Mouse (Mus musculus): Measurements from ENCODE around the gene Armc2. TPM values are rescaled to one million over a fixed set of nuclear protein-coding genes. Genes with fewer than 3 reads are reported as not detected.

Gene Armc2
- polyA plus RNA-seq, 1 experiment from 2014 or later, result 0.82 TPM

- 83% methylated on average over 5 of the region's 5 CpGs for WGBS (ENCODE audit: insufficient replicate concordance)
Measured at GRCm38 (mm10) chr10:41932943-41933342, 85.3 kb downstream of the Armc2 start.

GRCm38 (mm10) chr10:41931962-41932361 lies 86.3 kb downstream of the Armc2 start:
- no peaks in the 10 kb centered on the region for H3K27me3 ChIP-seq (ENCODE audit: control insufficient read depth, insufficient read depth, low read length)
- 83% methylated on average over 12 of the region's 12 CpGs for WGBS (ENCODE audit: insufficient replicate concordance)
- no peak overlapping the region for H3K9ac ChIP-seq (ENCODE audit: low read depth, low read length)
- no peaks in the 10 kb centered on the region for H3K36me3 ChIP-seq (ENCODE audit: control insufficient read depth, insufficient read depth, low read length)
- no peak overlapping the region for H3K4me3 ChIP-seq (ENCODE audit: low read depth, low read length)
- H3K4me2 ChIP-seq, result no peak overlapping the region
- H3K4me1 ChIP-seq (ENCODE audit: control insufficient read depth, insufficient read depth, low read length), result peaks cover 25% of the 10 kb centered on the region
- no peak overlapping the region for H3K27ac ChIP-seq (ENCODE audit: low read depth, low read length)
- ATAC-seq (replicated peaks; ENCODE audit: insufficient number of reproducible peaks, low FRiP score, low TSS enrichment), result no peak
- no peaks in the 10 kb centered on the region for H3K9me3 ChIP-seq (replicated peaks; ENCODE audit: control insufficient read depth, low read length)

More at GRCm38 (mm10) chr10:41932943-41933342, 85.3 kb downstream of the Armc2 start:
- Histone ChIP-seq H3K4me3 (ENCODE audit: low read depth, low read length) (no peak overlapping the region), H3K9me3 (replicated peaks; ENCODE audit: control insufficient read depth, low read length) (no peaks in the 10 kb centered on the region), H3K36me3 (ENCODE audit: control insufficient read depth, insufficient read depth, low read length) (no peaks in the 10 kb centered on the region), H3K4me1 (ENCODE audit: control insufficient read depth, insufficient read depth, low read length) (peaks cover 34% of the 10 kb centered on the region), H3K4me2 (no peak overlapping the region), H3K9ac (ENCODE audit: low read depth, low read length) (no peak overlapping the region), H3K27me3 (ENCODE audit: control insufficient read depth, insufficient read depth, low read length) (no peaks in the 10 kb centered on the region), H3K27ac (ENCODE audit: low read depth, low read length) (no peak overlapping the region)
- ATAC-seq (replicated peaks; ENCODE audit: insufficient number of reproducible peaks, low FRiP score, low TSS enrichment), result no peak

- Histone ChIP-seq H3K27ac (ENCODE audit: low read depth, low read length) (no peak overlapping the region), H3K9ac (ENCODE audit: low read depth, low read length) (no peak overlapping the region), H3K27me3 (ENCODE audit: control insufficient read depth, insufficient read depth, low read length) (no peaks in the 10 kb centered on the region), H3K4me3 (ENCODE audit: low read depth, low read length) (no peak overlapping the region), H3K4me2 (no peak overlapping the region), H3K36me3 (ENCODE audit: control insufficient read depth, insufficient read depth, low read length) (no peaks in the 10 kb centered on the region), H3K9me3 (replicated peaks; ENCODE audit: control insufficient read depth, low read length) (no peaks in the 10 kb centered on the region), H3K4me1 (ENCODE audit: control insufficient read depth, insufficient read depth, low read length) (peaks cover 18% of the 10 kb centered on the region)
- WGBS (ENCODE audit: insufficient replicate concordance), result 69% methylated on average over 4 of the region's 4 CpGs
- ATAC-seq (replicated peaks; ENCODE audit: insufficient number of reproducible peaks, low FRiP score, low TSS enrichment), result no peak
Measured at GRCm38 (mm10) chr10:41930966-41931365, 87.3 kb downstream of the Armc2 start.

- Histone ChIP-seq H3K27ac (ENCODE audit: low read depth, low read length) (no peak overlapping the region), H3K36me3 (ENCODE audit: control insufficient read depth, insufficient read depth, low read length) (no peaks in the 10 kb centered on the region), H3K9me3 (replicated peaks; ENCODE audit: control insufficient read depth, low read length) (no peaks in the 10 kb centered on the region), H3K27me3 (ENCODE audit: control insufficient read depth, insufficient read depth, low read length) (no peaks in the 10 kb centered on the region), H3K4me2 (no peak overlapping the region), H3K4me1 (ENCODE audit: control insufficient read depth, insufficient read depth, low read length) (no peaks in the 10 kb centered on the region), H3K4me3 (ENCODE audit: low read depth, low read length) (no peak overlapping the region), H3K9ac (ENCODE audit: low read depth, low read length) (no peak overlapping the region)
- whole genome bisulfite sequencing (ENCODE audit: insufficient replicate concordance), result 81% methylated on average over 14 of the region's 14 CpGs
- ATAC-seq (replicated peaks; ENCODE audit: insufficient number of reproducible peaks, low FRiP score, low TSS enrichment), result no peak
Measured at GRCm38 (mm10) chr10:41926726-41927125, 91.5 kb downstream of the Armc2 start.

GRCm38 (mm10) chr10:41912290-41912994 lies 105.8 kb downstream of the Armc2 start:
- no peaks in the 10 kb centered on the region for H3K9me3 ChIP-seq (replicated peaks; ENCODE audit: control insufficient read depth, low read length)
- H3K27me3 ChIP-seq (ENCODE audit: control insufficient read depth, insufficient read depth, low read length), result no peaks in the 10 kb centered on the region
- no peak overlapping the region for H3K27ac ChIP-seq (ENCODE audit: low read depth, low read length)
- H3K36me3 ChIP-seq (ENCODE audit: control insufficient read depth, insufficient read depth, low read length), result no peaks in the 10 kb centered on the region
- no peak overlapping the region for H3K9ac ChIP-seq (ENCODE audit: low read depth, low read length)
- 77% methylated on average over 8 of the region's 8 CpGs for WGBS (ENCODE audit: insufficient replicate concordance)
- H3K4me1 ChIP-seq (ENCODE audit: control insufficient read depth, insufficient read depth, low read length), result no peaks in the 10 kb centered on the region
- ATAC-seq (replicated peaks; ENCODE audit: insufficient number of reproducible peaks, low FRiP score, low TSS enrichment), result no peak
- H3K4me2 ChIP-seq, result no peak overlapping the region
- H3K4me3 ChIP-seq (ENCODE audit: low read depth, low read length), result no peak overlapping the region

GRCm38 (mm10) chr10:41908899-41909298 lies 109.3 kb downstream of the Armc2 start:
- Histone ChIP-seq H3K9me3 (replicated peaks; ENCODE audit: control insufficient read depth, low read length) (no peaks in the 10 kb centered on the region), H3K4me3 (ENCODE audit: low read depth, low read length) (no peak overlapping the region), H3K36me3 (ENCODE audit: control insufficient read depth, insufficient read depth, low read length) (no peaks in the 10 kb centered on the region; the same call in 1 of the 2 replicates), H3K27me3 (ENCODE audit: control insufficient read depth, insufficient read depth, low read length) (no peaks in the 10 kb centered on the region), H3K9ac (ENCODE audit: low read depth, low read length) (no peak overlapping the region), H3K27ac (ENCODE audit: low read depth, low read length) (no peak overlapping the region), H3K4me2 (no peak overlapping the region), H3K4me1 (ENCODE audit: control insufficient read depth, insufficient read depth, low read length) (no peaks in the 10 kb centered on the region)
- ATAC-seq (replicated peaks; ENCODE audit: insufficient number of reproducible peaks, low FRiP score, low TSS enrichment), result no peak
- 84% methylated on average over 6 of the region's 6 CpGs for WGBS (ENCODE audit: insufficient replicate concordance)

- H3K36me3 ChIP-seq (ENCODE audit: control insufficient read depth, insufficient read depth, low read length), result peaks cover 4% of the 10 kb centered on the region; the same call in 1 of the 2 replicates
- 86% methylated on average over 4 of the region's 4 CpGs for WGBS (ENCODE audit: insufficient replicate concordance)
- no peak for ATAC-seq (replicated peaks; ENCODE audit: insufficient number of reproducible peaks, low FRiP score, low TSS enrichment)
Measured at GRCm38 (mm10) chr10:41907950-41908349, 110.3 kb downstream of the Armc2 start.

GRCm38 (mm10) chr10:41907473-41907872 lies 110.8 kb downstream of the Armc2 start:
- Histone ChIP-seq H3K27ac (ENCODE audit: low read depth, low read length) (no peak overlapping the region), H3K9me3 (replicated peaks; ENCODE audit: control insufficient read depth, low read length) (no peaks in the 10 kb centered on the region), H3K36me3 (ENCODE audit: control insufficient read depth, insufficient read depth, low read length) (peaks cover 4% of the 10 kb centered on the region; the same call in 1 of the 2 replicates), H3K9ac (ENCODE audit: low read depth, low read length) (no peak overlapping the region), H3K4me3 (ENCODE audit: low read depth, low read length) (no peak overlapping the region), H3K27me3 (ENCODE audit: control insufficient read depth, insufficient read depth, low read length) (no peaks in the 10 kb centered on the region), H3K4me2 (no peak overlapping the region), H3K4me1 (ENCODE audit: control insufficient read depth, insufficient read depth, low read length) (no peaks in the 10 kb centered on the region)
- 88% methylated on average over 11 of the region's 11 CpGs for WGBS (ENCODE audit: insufficient replicate concordance)
- ATAC-seq (replicated peaks; ENCODE audit: insufficient number of reproducible peaks, low FRiP score, low TSS enrichment), result no peak

More at GRCm38 (mm10) chr10:41907950-41908349, 110.3 kb downstream of the Armc2 start:
- H3K4me2 ChIP-seq, result no peak overlapping the region
- H3K27me3 ChIP-seq (ENCODE audit: control insufficient read depth, insufficient read depth, low read length), result no peaks in the 10 kb centered on the region
- H3K9ac ChIP-seq (ENCODE audit: low read depth, low read length), result no peak overlapping the region
- H3K4me1 ChIP-seq (ENCODE audit: control insufficient read depth, insufficient read depth, low read length), result no peaks in the 10 kb centered on the region
- no peak overlapping the region for H3K4me3 ChIP-seq (ENCODE audit: low read depth, low read length)
- H3K27ac ChIP-seq (ENCODE audit: low read depth, low read length), result no peak overlapping the region
- no peaks in the 10 kb centered on the region for H3K9me3 ChIP-seq (replicated peaks; ENCODE audit: control insufficient read depth, low read length)

GRCm38 (mm10) chr10:41901864-41902263 lies 116.4 kb downstream of the Armc2 start:
- Histone ChIP-seq H3K9me3 (replicated peaks; ENCODE audit: control insufficient read depth, low read length) (no peaks in the 10 kb centered on the region), H3K36me3 (ENCODE audit: control insufficient read depth, insufficient read depth, low read length) (peaks cover 12% of the 10 kb centered on the region)
- WGBS (ENCODE audit: insufficient replicate concordance), result 93% methylated on average over 6 of the region's 6 CpGs

More at GRCm38 (mm10) chr10:41901864-41902263, 116.4 kb downstream of the Armc2 start:
- ATAC-seq (replicated peaks; ENCODE audit: insufficient number of reproducible peaks, low FRiP score, low TSS enrichment), result no peak
- H3K27me3 ChIP-seq (ENCODE audit: control insufficient read depth, insufficient read depth, low read length), result no peaks in the 10 kb centered on the region
- no peak overlapping the region for H3K4me2 ChIP-seq
- H3K9ac ChIP-seq (ENCODE audit: low read depth, low read length), result no peak overlapping the region
- H3K4me3 ChIP-seq (ENCODE audit: low read depth, low read length), result no peak overlapping the region
- no peak overlapping the region for H3K27ac ChIP-seq (ENCODE audit: low read depth, low read length)
- H3K4me1 ChIP-seq (ENCODE audit: control insufficient read depth, insufficient read depth, low read length), result no peaks in the 10 kb centered on the region

Measured in heart, embryonic 11.5 days (tissue).